Mouse (Mus musculus) layer of hippocampus, postnatal 25 days (tissue): Measurements from ENCODE around the gene Chrnb2. TPM values are rescaled to one million over a fixed set of nuclear protein-coding genes. Genes with fewer than 3 reads are reported as not detected.
A peak's percentile ranks its signal among the peaks of the same experiment; 100 is the strongest.
"Not testable (repeated sequence)": the region's sequence is repeated elsewhere in the genome, so short reads cannot be mapped to it uniquely, and the experiment has no call there.

Experiments
- DNase-seq, 2 experiments: peaks; one replicate each; pipeline ENCODE4 v3.0.0; 2022; ENCODE audit warnings: mixed read lengths in 2 of 2, low spot score in 1 of 2; ENCODE audit errors: extremely low spot score in 1 of 2
- total RNA-seq, 2 experiments: library from RNA; stranded (reverse); gene quantifications; 2 replicates each; pipeline ENCODE4 v1.2.3; 2021

The Chrnb2 gene
- 10 to 100 TPM; 28.2 to 30.5 TPM for total RNA-seq

GRCm38 (mm10) chr3:89764119-89764724 lies at the start of gene Chrnb2:
Chrnb2 (minus strand) TSS chr3:89764632.
- peak; percentile 58 to 71 for DNase-seq

- no peak for DNase-seq
Measured at GRCm38 (mm10) chr3:89814051-89814450, 49.6 kb upstream of the Chrnb2 start.

- no peak for DNase-seq
Measured at GRCm38 (mm10) chr3:89812166-89812565, 47.7 kb upstream of the Chrnb2 start.

GRCm38 (mm10) chr3:89810841-89811240 lies 46.4 kb upstream of the Chrnb2 start:
- no peak for DNase-seq

DNA sequence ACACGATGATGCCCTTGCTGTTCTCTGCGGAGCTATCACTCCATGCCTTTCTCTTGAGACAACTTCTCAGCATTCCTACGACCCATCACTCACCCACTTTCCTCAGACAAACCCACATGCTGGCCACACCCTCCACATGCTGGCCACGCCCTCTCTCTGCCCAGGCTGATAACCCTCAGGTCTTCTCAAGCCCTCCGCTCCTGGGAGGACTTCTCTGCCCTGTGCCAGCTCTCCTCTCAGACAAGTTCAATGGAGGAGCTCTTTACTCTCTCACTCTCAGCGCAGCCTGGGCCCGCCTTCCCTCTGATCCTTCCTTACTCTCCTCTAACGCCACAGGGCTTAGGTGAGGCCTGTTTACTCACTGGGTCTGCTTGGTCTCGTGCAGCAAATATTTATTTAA lies 44.2 kb upstream of the Chrnb2 start:
- DNase-seq: no peak

- DNase-seq: no peak
Measured at GRCm38 (mm10) chr3:89807881-89808280, 43.4 kb upstream of the Chrnb2 start.

GRCm38 (mm10) chr3:89807171-89807570 lies 42.7 kb upstream of the Chrnb2 start:
- no peak for DNase-seq

DNA sequence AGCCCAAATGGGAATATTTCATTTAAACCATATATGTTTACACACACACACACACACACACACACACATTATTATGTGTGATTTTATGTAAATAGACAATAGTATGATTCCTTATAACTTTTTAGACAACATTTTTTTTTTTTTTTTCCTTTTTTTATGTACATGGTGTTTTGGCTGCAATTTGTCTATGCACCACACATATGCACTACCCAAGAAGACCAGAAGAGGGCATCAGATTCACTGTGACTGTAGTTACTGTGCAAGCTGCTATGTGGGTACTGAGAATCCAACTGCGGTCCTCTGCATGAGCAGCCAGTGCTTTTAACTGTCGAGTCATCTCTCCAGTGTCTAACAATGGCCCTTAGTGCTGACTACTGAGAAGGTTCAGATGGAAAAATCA lies 42.3 kb upstream of the Chrnb2 start:
- DNase-seq: no peak

DNA sequence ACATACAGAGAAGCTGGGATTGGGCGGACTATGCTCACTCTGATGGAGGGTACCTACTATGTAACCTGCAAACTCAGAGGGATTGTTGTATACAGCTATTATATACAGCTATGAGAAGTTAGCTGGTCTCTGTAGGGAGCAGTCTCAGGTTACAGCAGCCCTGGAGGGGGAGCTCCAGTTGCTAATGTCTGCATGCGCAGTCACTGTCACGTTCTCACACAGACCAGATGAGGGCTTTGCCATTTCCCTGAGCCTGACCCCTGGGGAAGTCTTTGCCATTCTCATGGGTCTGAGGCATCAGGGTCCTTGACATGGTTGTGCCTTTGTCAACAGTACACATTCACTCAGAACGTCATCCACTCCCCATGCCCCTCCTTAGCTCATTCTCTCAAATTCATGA lies 40.7 kb upstream of the Chrnb2 start:
- DNase-seq: no peak

- DNase-seq: no peak
Measured at GRCm38 (mm10) chr3:89802876-89803275, 38.4 kb upstream of the Chrnb2 start.

DNA sequence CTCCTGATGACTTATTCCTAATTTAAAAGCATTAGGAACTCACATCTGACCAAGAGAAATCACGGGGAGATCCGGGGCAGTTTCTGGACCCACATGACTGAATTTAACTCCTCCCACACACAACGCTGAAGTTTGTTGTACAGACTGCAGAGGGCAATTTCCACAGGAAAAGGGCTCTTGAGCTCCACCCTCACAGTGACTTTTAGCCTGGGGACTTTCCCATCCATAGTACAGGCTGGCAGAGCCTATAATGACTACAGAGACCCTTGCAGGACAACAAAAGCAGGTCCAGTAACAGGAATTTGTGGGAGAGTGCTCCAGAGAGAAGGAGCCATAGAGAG lies 37.0 kb upstream of the Chrnb2 start:
- no peak for DNase-seq

DNA sequence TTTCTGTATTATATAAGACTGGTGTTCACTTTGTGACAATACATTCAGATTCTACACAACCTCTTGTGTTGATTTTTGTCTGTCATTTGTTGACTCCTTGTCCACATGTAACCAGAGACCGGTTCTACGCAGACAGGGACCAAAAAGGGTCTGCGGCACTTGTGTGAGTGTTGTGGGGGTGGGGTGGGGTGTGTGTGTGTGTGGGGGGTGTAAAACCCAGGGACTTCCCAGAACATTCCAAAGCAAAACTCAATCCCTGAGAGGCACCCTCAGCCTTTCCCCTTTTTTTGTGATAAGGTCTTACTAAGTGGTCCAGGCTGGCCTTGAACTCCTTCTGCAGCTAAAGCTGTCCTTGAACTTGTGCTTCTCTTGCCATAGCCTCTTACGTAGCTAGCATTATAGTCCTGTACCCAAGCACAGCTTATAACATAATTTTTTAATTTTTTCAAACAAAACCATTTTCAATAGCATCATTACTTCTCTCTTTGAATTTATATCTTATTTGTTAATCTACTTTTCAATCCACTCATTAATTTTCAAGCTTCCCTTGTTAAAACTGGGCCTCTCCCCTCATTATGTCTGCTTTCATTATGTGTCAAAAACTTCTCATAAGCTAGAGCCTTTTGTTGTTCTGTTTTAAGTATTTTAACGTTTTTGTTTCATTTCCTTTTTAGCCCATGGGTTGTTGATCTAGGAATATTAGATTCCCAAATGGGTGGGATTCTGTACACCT lies 36.5 kb upstream of the Chrnb2 start:
- no peak for DNase-seq

GRCm38 (mm10) chr3:89800078-89800477 lies 35.6 kb upstream of the Chrnb2 start:
- not testable (repeated sequence) for DNase-seq

DNA sequence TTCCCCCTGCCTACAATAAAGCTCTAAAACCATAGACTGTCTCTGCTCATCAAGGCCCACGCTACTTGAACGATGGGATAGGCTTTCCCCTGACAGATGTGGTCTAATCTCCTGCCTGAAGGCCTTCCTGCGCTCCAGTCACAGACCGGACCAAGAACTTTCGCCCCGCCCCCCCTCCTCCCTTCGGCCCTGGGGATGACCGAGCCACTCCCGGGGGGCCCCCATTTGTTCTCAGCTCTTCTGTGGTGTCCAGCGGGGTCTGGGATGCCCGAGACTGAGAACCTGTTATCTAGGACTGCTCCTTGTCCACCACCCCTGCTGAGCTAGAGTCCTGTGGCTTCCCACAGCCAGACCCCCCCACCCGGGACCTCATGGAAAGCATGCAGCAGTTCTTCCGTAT lies 35.0 kb upstream of the Chrnb2 start:
- no peak for DNase-seq

GRCm38 (mm10) chr3:89798518-89798917 lies 34.1 kb upstream of the Chrnb2 start:
- no peak for DNase-seq

- DNase-seq: no peak
Measured at GRCm38 (mm10) chr3:89796358-89796757, 31.9 kb upstream of the Chrnb2 start.

GRCm38 (mm10) chr3:89795746-89796145 lies 31.3 kb upstream of the Chrnb2 start:
- DNase-seq: no peak

DNA sequence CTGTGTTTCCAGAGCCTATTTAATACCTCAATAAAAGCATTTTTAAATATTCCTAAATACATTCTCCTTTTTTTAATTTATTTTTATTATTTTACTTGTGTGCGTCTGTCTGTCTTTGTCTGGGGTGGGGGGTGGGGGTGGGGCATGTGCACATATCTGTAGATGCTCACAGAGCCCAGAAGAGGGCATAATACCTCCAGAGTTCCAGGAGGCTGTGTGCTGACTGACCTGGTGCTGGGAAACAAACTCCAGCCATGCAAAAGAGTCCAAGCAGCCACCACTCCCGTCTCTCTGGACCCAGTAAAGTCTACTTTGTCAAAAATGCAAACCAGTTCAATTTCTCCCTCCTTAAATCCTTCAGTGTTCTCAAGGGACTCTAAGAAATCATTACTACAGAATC lies 30.2 kb upstream of the Chrnb2 start:
- DNase-seq: no peak

DNA sequence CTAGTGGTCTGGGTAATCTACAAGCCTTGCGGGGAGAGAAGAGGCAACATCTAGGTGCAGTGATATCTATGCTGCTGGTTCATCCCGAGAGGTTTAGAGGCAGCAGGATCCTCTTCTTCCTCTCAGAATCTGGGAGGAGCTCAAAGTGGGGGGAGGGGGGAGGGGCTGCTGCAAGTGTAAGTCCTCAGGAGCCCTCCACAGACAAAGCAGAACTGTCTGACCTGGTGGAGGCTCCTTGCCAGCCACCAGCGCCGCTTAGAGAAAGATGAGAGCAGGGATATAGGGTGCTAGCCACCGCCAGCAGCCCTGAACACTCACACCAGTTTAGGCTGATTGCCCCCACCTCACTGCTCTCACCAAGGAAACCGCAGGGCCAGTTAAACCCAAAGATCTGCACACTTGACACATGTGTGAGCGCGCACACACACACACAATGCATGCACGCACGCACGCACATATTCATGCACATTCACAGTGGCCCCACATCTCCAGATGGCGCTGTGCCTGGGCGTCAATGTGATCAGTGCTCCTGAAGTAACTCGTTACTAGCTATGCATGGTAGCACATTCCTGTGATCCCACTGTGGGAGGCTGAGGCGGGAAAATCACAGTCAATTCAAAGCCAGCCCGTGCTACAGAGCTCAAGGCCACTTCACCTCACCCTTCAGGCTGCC lies 24.4 kb upstream of the Chrnb2 start:
- no peak for DNase-seq

DNA sequence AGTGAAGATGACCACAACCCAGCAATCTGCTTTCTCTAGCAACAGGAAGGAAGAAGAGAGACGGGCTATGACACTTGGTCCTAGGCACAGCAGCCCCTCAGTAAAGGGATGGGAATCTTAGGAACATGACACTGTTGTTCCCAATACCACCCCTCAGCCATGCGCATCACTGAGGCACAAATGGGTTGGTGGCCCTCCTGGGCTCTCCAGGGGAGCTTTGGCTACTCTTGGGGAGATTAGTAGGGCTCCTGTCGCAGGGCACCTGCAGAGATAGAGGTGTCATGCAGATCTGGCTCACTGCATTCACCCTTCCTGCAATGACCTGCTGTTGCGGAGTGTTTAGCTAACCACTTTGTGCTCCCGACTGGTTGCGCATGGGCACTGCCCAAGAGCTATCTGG lies 21.8 kb upstream of the Chrnb2 start:
- DNase-seq: no peak

GRCm38 (mm10) chr3:89784991-89785753 lies 20.7 kb upstream of the Chrnb2 start:
- peak; percentile 62 to 71 for DNase-seq
